Mouse (Mus musculus) spleen, adult 2 months (tissue): ENCODE data around the gene Itgb1.

ENCODE experiments used
- CTCF ChIP-seq: fragments of 200-500 bp; IDR thresholded peaks from 2 replicates; pipeline ENCODE4 v1.5.1; 2011; ENCODE audit warnings: mild to moderate bottlenecking, inconsistent platforms; ENCODE audit not compliant: insufficient read depth, insufficient read length, insufficient replicate concordance; ENCODE audit errors: extremely low read depth
- POLR2A ChIP-seq: fragments of 200-500 bp; IDR thresholded peaks from 2 replicates; pipeline ENCODE4 v1.6.1; 2011; ENCODE audit warnings: low read depth, low read length, inconsistent platforms

- TF ChIP-seq CTCF = no peak
- TF ChIP-seq POLR2A = no peak
Observed at GRCm38 (mm10) chr8:128735692-128736091, 50.2 kb downstream of the Itgb1 start.
